Mouse (Mus musculus) testis, adult 2 months (tissue): ENCODE measurements at regions not wholly inside any gene's neighbourhood (a gene's known extent, or its start where the extent isn't known, plus 50 kb on each side); places are given as distances from the start of the nearest gene placed in this dataset.

Experiments
- CTCF ChIP-seq: fragments of 200-500 bp; IDR thresholded peaks from 2 replicates; pipeline ENCODE4 v1.5.1; 2012; ENCODE audit warnings: low read depth, mild to moderate bottlenecking, inconsistent platforms, low read length, moderate library complexity; ENCODE audit not compliant: control insufficient read depth, insufficient read depth, insufficient replicate concordance
- POLR2A ChIP-seq: fragments of 200-500 bp; IDR thresholded peaks from 2 replicates; pipeline ENCODE4 v1.6.1; 2012; ENCODE audit warnings: low read depth, mild to moderate bottlenecking, inconsistent platforms, low read length, moderate library complexity; ENCODE audit not compliant: control insufficient read depth

- TF ChIP-seq CTCF, result no peak
- TF ChIP-seq POLR2A, result no peak
Observed at GRCm38 (mm10) chr6:100401728-100402127, 114.4 kb upstream of the Rybp start.
